Mouse (Mus musculus): ENCODE measurements at regions not wholly inside any gene's neighbourhood (a gene's known extent, or its start where the extent isn't known, plus 50 kb on each side); places are given as distances from the start of the nearest gene placed in this dataset.
A peak's percentile ranks its signal among the peaks of the same experiment; 100 is the strongest.

DNA sequence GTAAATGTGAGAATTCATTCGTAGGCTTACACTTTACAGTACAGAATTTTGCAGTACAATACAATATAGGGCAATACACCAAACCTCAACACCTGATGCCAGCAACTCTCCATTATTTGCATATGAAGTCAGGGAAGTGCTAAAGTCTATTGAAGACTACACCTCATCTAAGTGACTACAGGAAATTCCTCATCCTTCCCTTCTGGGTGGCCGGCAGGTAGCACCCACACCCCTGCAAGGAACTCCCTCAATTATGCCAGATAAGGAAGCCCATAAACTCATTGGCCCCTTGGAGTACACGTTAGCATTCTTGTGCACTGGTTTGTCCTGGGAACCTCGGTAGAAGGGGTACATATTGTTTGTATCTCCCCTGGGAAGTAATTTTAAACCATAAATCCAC is 89.7 kb upstream of the Barx2 start:
- ATAC-seq (ENCODE audit: insufficient number of reproducible peaks, low FRiP score, low TSS enrichment): no peak

GRCm38 (mm10) chr9:32003730-32004129 is 90.5 kb upstream of the Barx2 start:
- no peak for ATAC-seq (ENCODE audit: insufficient number of reproducible peaks, low FRiP score, low TSS enrichment)

DNA sequence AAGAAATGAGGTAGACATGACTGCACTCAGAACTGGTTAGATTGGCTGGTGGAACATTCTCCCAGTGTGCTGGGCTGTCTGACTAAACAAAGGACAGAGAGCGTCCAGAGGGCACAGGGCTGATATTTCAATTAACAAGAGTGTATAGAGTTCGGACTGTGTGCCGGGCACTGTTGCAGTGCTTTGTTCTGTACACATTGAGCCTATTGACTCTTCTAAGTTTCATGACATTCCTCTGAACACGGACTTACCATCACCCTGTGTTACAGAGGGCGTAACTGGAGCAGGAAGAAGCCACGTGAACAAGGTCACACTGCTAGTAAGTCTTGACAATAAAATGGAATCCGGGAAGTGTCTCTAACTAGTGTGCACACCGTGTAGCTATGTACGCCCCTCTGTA is 92.1 kb upstream of the Barx2 start:
- no peak for ATAC-seq (ENCODE audit: insufficient number of reproducible peaks, low FRiP score, low TSS enrichment)

GRCm38 (mm10) chr9:32006350-32006749 is 93.1 kb upstream of the Barx2 start:
- ATAC-seq (ENCODE audit: insufficient number of reproducible peaks, low FRiP score, low TSS enrichment): peak; percentile 97

DNA sequence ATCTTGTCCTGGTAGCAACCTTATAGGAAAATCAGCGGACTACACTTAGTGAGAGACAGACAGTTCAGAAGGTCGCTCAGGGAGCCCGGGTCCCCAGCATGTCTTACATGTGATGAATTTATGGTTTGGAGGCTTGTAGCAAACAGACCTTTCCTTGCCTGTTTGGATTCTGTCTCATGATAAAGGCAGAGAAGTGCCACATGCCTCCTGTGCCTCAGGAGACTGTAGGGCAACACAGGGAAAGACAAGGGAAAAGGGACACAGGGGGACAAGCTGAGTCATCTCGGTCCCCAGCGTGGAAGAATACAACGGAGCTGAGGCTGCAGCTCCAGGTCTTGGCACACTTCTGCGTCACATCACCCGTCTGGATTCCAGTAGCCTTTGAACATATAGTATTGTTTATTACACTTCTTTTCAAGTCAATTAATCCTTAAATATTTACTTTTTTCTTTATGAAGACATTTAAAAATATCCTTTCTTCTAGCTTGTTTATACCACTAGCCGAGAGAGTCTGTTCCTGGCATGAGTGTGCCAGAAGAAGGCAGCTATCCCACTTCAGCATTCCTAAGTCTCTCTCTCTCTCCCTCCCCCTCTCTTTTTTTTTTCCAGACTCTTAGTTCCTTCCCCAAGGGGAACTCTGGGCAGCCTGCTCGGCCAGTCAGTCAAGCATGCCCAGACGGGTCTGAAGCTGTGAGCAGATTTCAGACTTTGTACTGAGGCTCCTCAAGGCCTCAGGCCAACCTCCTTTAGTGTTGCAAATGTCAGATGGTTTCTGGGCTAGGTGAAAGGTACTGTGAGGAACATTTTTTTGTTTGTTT is 97.9 kb upstream of the Barx2 start:
- no peak for ATAC-seq (ENCODE audit: insufficient number of reproducible peaks, low FRiP score, low TSS enrichment)

DNA sequence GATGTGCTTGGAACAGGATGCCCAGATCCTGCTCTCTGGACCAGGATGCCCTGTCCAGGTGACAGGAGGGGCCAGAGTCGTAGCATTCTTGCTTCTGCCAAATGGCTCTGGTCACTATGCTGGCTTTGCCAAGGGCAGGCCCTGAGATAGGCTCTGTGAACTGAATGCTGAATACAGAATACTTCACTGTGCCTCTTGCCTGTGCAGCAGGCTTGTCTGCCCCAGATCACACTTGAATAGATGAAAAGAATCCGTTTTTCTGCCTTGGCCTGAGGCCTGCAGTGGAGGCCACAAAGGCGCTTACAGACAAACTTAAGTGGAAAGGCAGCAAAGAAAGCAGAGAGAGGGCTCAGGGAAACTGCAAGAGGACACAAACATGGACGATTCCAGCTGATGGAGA is 99.7 kb upstream of the Arhgap32 start:
- no peak for ATAC-seq (ENCODE audit: insufficient number of reproducible peaks, low FRiP score, low TSS enrichment)

DNA sequence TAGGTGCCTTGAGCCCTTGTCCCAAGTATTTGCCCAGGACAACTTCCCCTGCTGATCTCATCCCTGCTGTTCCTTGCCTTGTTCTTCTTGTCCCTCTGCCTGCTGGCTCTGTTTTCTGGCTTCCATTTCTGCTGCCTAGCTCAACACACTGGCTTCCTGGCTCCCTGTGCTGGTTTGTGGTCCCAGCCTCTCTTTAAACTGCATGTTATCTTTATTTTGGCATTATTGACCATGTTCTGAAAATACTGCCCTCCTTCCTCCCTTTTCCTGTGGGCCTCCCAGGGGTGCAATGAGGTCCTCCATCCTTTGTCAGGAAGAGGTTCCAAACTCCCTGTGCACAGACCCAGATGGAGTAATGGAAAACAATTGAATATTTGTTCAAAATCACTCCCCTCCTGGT is 97.9 kb upstream of the Arhgap32 start:
- no peak for ATAC-seq (ENCODE audit: insufficient number of reproducible peaks, low FRiP score, low TSS enrichment)

DNA sequence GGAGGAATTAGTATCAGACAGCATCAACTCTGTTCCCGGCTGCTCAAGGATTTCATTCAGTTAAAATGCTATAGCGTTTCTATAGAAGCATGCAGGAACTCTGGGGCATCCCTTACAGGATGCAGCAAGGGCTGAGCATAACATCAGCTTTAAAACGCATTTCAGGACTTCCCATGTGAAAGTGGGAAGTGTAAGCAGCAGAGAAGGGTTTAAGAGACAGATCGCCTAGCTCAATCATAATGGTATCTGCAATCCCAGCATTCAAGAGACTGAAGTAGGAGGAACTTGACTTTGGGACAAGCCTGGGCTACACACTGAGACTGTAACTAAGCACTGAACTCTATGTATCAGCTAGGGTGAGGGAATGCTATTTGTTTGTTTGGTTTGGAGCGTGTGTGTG is 96.2 kb upstream of the Arhgap32 start:
- ATAC-seq (ENCODE audit: insufficient number of reproducible peaks, low FRiP score, low TSS enrichment): no peak

- no peak for ATAC-seq (ENCODE audit: insufficient number of reproducible peaks, low FRiP score, low TSS enrichment)
These were observed 94.8 kb upstream of the Arhgap32 start for GRCm38 (mm10) chr9:32020942-32021731.

DNA sequence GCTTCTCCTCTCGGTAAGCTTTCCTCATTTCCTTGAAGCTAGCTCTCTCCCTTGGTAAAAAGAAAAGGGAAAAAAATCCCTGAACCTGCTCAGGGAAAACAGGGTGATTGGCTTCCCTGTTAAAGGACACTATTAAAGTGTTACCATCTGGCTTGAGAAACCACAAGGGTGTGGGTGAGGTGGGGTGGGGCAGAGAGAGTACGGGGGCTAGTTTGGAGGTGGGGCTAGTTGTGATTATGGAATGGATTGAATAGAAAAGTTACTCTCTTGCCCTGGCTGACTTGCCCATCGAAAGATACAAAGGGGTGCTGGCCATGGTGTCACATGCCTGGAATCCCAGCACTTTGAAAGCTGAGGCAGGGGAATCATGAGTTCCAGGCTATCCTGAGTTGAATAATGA is 94.2 kb upstream of the Arhgap32 start:
- no peak for ATAC-seq (ENCODE audit: insufficient number of reproducible peaks, low FRiP score, low TSS enrichment)

GRCm38 (mm10) chr9:32022996-32023395 is 92.9 kb upstream of the Arhgap32 start:
- ATAC-seq (ENCODE audit: insufficient number of reproducible peaks, low FRiP score, low TSS enrichment): no peak

- no peak for ATAC-seq (ENCODE audit: insufficient number of reproducible peaks, low FRiP score, low TSS enrichment)
These were observed 91.2 kb upstream of the Arhgap32 start for GRCm38 (mm10) chr9:32024767-32025166.

GRCm38 (mm10) chr9:32027962-32028361 is 88.0 kb upstream of the Arhgap32 start:
- no peak for ATAC-seq (ENCODE audit: insufficient number of reproducible peaks, low FRiP score, low TSS enrichment)

- ATAC-seq (ENCODE audit: insufficient number of reproducible peaks, low FRiP score, low TSS enrichment): no peak
These were observed 86.9 kb upstream of the Arhgap32 start for GRCm38 (mm10) chr9:32029001-32029400.

DNA sequence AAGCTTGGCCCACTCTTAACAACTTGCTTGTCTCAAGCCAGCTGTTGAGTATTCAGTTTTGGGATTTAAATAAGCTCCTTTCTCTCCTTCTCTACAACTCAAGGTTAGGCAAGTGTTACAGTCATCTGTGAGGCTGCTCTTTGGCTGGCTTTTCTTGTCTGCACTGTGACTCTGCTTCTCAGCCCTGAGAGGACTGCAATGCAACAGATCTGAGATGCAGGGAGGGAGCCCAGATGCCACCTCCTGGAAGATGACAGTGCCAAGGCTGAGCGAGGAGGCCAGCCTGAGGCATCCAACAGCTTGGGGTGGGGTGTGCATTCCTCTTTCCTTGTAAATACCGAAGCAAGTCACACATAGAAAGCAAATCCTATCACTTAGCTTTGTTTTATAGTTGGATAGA is 86.2 kb upstream of the Arhgap32 start:
- no peak for ATAC-seq (ENCODE audit: insufficient number of reproducible peaks, low FRiP score, low TSS enrichment)

- no peak for ATAC-seq (ENCODE audit: insufficient number of reproducible peaks, low FRiP score, low TSS enrichment)
These were observed 85.7 kb upstream of the Arhgap32 start for GRCm38 (mm10) chr9:32030203-32030602.

- peak; percentile 62 for ATAC-seq (ENCODE audit: insufficient number of reproducible peaks, low FRiP score, low TSS enrichment)
These were observed 83.9 kb upstream of the Arhgap32 start for GRCm38 (mm10) chr9:32031950-32032453.

GRCm38 (mm10) chr9:32032521-32033185 is 83.3 kb upstream of the Arhgap32 start:
- ATAC-seq (ENCODE audit: insufficient number of reproducible peaks, low FRiP score, low TSS enrichment): 0 out of 2 replicates have a peak, but pooled peaks have one; percentile 7

DNA sequence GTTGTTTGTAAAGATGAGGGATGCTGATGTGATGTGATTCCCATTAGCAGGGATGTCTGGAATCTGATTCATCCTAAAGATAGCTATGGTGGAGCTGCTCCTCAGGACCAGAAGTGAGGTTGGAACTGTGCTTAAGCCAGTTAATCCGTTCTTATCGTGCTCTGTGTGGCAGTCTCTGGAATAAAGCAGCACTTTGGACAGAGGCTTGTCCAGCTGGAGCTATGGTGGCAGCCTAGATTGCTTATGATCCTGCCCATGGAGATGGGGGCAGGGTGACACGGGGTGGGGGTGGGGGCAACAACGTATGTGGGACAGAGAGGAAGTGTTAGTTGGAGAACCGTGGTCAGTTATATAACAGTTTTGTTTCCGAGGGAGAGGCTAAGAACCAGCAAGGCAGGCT is 82.0 kb upstream of the Arhgap32 start:
- ATAC-seq (ENCODE audit: insufficient number of reproducible peaks, low FRiP score, low TSS enrichment): no peak

- ATAC-seq (ENCODE audit: insufficient number of reproducible peaks, low FRiP score, low TSS enrichment): no peak
These were observed 75.9 kb upstream of the Arhgap32 start for GRCm38 (mm10) chr9:32039999-32040398.

- ATAC-seq (ENCODE audit: insufficient number of reproducible peaks, low FRiP score, low TSS enrichment): no peak
These were observed 72.6 kb upstream of the Arhgap32 start for GRCm38 (mm10) chr9:32043344-32043743.

All from cerebellum, adult (tissue).